Mouse (Mus musculus): ENCODE data around the gene P4hb. TPM values are rescaled to one million over a fixed set of nuclear protein-coding genes. Genes with fewer than 3 reads are reported as not detected.
"Not testable (repeated sequence)": the region's sequence is repeated elsewhere in the genome, so short reads cannot be mapped to it uniquely, and the experiment has no call there.

Gene P4hb
- total RNA-seq, 2 experiments from 2014 or later = 349 to 414 TPM

DNA sequence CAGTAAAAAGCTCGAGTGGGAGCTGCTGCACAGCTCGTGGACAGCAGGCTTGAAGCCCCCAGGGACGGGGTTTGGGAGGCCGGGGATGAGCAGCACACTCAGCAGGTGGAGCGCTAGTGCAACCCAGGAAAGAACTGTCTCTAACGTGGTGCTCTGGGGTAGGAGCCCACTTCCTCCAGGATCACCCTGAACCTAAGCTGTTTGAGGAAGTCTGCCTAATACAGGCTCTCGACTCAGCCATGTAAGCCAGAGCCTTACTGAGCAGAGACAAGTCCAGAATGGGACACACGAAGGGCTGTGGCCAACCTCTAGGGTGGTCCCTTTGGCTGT, 34.1 kb downstream of the P4hb start:
- DNase-seq = no peak

DNA sequence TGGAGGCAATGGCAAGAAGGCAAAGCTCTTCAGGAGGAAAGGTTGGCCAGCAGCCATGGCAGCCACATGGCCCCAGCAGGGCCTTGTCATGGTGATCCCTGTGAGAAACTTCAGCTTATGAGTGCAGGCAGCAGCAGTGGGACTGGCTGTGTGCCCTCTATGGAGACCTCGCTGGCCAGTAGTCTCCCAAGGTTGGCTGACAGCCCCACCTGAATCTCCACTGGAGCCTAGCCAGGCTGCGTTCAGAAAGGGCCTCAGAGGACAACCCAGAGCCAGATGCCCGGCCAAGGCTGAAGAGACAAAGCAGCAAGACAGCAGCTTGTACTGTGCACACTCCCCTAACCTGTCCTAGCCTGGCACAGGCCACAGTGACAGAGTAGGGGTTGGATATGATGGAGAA, 34.6 kb downstream of the P4hb start:
- peak; percentile 71 for DNase-seq

DNA sequence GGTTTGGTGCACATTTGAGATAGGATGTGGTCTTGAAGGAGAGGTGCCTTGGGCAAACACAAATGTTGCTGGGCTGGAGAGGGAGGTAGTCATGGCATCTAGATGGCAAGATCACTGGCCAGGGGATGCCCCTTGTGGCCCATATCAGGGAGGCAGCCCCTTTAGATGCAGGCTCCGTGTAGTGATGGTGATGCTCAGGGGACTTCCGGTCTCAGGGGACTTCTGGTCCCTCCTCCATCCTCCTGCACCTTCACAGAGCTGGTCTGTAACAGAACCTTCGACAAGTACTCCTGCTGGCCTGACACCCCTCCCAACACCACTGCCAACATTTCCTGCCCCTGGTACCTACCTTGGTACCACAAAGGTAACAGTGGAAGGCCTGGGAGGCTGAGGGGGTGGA, 37.2 kb downstream of the P4hb start:
- DNase-seq = no peak

DNA sequence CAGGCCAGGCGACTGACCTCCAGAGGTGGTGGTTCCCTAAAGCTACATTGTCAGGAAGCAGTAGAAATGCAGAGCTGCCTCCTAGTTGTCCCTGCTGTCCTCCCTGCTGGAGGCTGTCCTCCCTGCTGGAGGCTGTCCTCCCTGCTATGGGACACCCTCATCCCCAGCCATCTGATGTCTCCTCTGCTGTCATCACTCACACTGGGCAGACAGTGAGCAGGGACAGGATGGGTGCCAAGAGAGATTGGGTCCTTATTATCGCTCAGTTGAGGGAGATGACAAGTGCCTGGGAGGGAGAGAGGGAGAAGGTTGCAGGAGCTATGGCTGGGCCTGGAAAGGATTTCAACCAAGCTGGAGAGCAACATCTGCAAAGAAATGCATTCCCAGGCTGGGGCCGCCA, 37.9 kb downstream of the P4hb start:
- DNase-seq = no peak

DNA sequence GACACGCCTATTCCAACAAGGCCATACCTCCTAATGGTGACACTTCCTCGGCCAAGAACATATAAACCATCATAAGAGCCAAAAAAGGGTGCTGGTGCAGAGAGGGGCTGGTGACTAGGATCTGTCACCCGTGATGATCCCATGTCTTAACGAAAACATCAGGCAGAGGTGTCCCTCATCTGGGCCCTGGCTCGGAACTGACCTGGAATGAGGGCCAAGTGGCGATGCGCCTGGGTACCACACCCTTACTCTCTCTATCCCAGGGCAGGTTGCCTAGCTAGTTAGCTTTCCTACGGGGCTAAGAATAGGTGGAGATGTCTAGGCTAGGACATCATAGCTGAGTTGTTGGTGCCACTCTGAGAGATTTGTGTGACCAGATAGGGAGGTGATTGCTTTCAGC, 39.0 kb downstream of the P4hb start:
- DNase-seq = no peak

DNA sequence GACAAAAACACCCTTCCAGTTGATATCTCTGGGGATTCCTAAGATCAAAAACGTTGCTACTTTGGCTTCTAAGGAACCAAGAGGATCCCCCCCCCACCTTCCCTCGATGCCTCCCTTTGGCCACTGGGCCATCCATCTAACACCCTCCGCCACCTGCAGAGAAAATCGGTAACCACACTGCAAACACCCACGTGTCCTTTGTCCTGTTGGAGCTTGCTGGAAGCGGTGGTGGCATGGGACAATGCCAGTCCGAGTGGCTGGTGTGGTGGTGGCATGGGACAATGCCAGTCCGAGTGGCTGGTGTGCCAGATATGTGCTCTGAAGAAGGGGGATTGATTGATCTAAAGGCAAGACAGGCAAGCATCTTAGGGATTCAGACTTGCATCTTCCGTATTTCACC, 41.4 kb downstream of the P4hb start:
- DNase-seq = no peak

DNA sequence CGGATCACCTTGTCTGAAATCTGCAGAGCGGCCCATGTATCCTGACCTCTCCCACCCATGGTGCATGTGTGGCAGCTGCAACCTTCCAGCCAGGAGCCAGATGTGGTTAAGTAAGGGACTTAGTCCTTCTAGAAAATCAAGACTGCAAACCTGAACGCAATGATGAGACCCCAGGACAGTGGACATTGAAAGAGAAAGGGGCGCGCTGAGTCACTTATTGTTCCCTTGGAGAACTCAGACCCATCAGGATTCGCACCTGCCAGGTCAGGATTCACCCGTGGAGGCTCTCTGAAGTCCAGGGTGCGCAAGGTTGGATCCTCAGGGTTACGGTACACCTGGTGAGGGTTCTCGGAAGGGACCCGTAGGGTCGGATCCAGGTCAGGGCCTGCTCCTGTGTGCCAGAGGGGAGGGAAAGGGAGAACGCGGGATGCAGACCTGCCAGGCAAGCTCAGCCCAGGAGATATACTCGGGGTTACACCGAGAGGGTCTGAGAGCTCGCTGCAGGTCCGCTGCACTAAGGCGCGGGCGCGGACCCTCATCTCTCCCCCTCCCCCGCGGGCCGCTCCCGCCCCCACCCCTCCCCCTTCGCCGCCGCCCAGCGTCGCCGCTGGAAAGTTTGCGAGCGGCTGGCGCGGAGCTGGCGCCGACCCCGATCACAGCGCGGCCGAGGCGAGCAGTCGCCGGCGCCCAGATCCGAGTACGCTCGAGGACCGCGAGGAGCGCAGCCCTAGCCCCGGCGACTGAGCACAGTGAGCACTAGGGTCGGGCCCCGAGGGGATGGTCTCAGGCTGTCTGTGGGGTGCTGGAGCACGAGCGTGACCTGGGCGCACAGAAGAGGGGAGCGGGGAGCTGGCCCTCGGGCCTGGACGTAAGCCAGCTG, 42.7 kb downstream of the P4hb start, which contains the start of gene Gcgr:
Gcgr (plus strand) TSS at position 615 of the 880 bp plus-strand sequence.
- DNase-seq = peak; percentile 50

DNA sequence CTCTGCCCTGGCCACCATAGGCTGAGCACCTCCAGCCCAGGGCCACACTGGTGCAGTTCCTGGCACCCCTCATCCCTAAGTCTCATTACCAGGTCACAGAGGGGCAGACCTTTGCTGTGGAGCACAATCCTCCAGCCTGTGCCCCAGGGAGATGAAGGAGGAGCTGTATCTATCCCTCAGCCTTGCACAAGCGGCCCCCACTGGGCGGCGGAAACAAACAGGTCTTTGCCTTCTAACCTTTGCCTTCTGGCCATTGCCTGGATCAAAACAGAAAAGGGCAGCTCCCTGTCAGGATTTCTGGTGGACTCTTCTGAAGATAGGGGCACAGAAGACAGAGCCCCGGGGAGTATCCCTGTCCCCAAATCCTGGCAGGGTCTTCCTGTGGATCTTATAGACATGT, 44.1 kb downstream of the P4hb start:
- DNase-seq = no peak

DNA sequence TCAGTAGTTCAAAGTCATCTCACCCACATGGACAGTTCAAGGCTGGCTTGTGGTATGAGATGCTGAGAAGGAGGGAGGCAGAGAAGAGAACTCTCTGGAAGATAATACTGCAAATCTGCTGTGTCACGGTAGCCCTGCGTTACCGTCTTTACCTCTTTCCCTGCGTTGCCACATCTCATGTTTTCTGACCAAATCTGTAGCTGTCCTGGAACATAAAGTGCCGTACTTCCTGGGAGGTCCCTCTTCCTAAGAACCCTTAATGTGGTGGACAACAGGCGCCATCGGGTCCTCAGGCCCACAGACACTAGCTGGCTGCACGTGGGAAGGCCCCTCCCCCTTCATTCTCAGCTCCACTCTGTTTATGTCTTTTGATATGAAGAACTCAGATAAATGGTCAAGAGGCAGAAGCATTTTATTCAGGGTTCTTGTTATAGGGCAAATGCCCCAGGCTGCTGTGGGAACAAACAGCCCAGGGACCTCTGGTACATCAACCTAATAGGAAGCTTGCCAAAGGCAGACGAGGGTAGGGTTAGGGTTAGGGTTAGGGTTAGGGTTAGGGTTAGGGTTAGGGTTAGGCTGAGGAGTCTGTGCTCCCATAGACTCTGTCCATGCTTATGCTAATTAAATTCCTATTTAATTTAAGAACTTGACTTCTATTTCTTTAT, 45.2 kb downstream of the P4hb start:
- no peak for DNase-seq

DNA sequence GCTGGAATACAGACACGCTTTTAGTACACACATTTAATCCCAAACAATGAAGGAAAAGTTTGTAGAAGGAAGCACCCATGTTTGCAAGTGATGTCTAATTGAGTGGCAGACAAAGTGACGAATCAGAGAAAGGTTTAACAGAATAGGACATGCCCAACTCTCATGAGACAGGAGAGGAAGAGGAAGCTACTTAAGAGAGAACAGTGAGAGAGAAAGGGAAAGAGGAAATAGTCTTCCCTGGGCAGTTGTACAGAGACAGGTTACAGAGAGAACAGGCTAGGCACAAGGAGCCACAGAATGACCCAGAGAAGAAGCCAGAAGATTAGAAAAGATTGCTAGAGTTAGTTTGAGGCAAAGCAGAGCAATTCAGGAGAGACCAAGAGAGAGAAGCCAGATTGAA, 47.1 kb downstream of the P4hb start:
- no peak for DNase-seq

DNA sequence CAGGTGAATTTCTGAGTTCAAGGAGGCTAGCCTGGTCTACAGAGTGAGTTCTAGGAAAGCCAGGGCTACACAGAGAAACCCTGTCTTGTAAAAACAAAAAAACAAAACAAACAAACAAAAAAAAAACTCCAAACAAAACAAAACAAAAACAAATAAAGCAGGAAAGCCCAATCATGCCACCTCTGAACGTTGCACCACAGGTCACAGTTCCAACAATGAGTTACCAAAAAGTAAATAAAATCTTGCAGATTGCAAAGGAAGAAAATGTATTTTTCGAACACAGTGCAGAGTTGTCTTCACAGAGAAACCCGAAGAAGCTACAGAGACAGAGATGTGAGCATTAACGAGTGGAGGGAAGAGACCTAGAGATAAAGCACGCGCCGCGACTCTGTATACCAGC, 50.5 kb downstream of the P4hb start:
- DNase-seq = no peak

DNA sequence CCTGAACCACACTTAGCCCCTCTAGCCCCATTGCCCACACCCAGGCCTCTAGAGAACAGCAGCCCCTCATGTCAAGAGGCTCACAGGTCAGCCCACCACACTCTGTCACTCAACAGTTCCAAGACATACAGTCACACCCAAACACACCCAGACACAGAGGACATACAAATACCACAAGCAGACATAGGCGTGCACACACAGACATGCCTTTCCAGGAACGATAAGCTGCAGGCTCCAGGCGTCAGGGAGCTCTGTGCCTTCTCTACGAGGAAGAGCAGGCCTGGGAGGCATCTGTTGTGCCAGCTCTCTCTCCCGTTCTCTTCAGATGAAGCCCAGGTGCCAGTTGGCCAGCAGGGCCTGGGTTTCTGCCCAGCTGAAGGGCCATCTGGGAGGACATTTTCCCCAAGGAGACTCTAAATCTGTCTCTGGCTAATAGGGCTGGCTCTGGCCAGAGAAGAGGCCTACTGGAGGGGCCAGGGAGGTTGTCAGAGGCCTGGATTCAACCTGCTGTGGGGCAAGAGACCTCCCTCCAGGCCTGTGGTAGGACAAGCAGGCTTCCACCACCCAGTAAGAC, 52.0 kb downstream of the P4hb start:
- peak; percentile 71 for DNase-seq

DNA sequence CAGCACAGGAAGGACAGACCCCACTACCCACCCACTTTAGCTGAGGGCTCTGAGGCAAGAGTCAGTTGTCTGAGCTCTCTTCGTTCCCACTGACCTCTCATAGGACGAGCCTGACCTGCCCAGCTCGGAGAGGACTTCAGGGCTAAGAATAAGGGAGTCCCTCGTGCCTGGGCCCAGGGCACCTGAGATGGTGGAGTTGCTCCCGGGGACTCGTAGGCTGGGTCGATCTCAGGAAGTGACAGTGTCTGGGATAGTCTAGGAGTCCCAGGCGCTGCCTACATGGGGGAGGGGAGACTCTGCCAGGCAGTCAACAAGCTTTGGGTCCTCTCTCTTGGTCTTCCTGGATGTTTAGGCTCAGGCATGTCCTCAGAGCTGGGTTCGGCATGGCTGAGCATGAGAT, 52.6 kb downstream of the P4hb start:
- no peak for DNase-seq

DNA sequence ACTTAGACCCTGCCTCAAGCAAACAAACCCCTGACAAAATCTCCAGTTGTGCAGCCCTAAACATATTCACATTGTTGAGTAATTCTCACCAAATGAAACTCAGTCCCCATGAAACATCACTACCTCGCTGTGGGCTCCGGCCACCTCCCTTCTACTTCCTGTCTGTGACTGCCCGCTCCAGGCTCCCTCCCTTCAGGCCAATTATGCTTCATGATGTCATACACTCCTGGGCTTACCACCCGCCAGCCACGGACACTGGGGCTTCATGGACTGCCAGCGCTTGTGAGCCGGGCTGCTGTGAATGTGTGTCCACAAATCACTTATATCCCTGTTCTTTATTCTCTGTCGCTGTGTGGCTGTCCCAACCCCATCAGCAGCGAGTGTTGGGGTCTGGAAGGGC, 53.3 kb downstream of the P4hb start:
- peak; percentile 56 for DNase-seq

DNA sequence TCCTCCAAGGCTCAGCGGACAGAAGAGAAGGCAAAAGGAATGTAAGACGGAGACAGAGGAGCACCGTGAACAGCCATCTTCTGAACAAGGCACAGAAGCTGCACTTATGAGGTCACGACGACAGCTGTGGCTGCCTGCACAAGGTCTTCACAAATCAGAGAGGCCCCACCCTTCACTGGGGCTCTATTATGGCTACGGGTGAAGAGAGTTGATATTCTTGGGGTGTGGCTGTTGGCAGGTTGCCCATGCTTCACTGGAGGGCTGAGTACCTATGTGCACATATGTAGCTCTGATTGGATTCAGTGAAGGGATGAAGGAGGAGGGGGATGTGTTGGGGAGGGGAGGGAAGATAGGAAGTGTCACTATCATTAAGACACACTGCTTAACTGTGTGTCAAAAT, 54.5 kb downstream of the P4hb start:
- DNase-seq = no peak

DNA sequence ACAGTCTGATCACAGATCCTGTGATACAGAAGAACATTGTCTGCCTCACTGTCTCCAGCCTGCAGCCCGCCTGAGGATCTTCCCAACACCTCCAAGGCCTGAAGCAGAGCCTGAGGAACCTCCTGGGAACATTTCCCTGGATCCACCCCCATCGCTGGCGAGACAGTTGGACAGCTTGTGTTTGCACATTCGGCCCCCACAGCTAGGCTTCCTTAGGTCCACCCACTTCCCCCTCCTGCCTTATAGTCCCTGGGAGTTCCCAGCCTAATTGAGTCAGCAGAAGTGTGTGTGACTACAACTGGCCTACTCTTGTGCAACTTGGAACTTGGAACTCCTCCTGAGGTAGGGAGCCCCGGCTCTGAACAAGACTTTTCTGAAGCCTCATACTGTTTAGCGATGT, 55.0 kb downstream of the P4hb start:
- no peak for DNase-seq

DNA sequence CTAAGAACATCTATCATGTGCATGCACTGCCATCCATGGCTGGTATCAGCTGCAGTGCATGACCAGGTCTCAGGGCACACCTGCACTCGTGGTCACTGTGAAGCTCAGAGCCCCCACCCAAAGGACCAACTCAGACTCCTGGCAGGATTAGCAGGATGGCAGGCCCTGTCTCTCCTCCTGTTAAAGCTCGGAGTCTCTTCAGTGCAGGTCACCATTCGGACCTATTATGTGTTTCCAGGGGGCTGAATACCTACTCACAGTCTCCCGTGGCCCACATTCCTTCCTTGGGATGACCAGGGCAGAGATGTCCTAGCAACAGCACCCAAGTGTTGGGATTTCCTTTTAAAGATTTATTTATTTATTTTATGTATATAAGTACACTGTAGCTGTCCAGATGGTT, 55.9 kb downstream of the P4hb start:
- DNase-seq = no peak

DNA sequence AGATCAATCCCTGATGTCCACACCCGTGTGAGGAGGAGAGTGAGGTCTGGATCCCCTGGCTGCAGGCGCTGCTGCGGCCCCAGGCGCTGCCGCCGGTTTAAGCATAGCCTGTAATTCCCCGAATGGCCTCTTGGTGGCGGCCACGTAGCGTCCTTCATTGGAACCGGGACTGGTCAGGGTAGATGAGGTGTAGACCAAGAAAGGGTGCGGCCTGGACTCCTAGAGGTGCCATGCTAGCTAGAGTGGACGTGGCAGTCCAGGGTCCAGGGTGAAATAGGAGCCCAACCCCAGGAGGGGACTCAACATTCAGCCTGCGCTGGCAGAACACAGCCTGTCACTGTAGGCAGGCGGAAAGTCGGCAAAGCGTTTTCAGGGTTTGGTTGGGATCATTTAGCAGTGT, 57.4 kb downstream of the P4hb start:
- DNase-seq = peak; percentile 91

DNA sequence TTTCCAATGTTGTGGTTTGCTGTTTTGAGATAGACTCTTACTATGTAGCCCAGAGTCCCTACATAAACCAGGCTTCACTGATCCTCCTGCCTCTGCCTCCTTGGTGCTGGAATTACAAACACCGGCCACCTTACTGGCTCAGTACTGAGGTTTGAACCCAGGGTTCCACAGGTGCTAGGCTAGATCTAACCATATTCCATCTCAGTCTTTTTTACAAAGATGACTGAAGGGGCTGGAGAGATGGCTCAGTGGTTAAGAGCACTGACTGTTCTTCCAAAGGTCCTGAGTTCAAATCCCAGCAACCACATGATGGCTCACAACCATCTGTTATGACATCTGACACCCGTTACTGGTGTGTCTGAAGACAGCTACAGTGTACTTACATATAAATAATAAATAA, 58.8 kb downstream of the P4hb start:
- not testable (repeated sequence) for DNase-seq

DNA sequence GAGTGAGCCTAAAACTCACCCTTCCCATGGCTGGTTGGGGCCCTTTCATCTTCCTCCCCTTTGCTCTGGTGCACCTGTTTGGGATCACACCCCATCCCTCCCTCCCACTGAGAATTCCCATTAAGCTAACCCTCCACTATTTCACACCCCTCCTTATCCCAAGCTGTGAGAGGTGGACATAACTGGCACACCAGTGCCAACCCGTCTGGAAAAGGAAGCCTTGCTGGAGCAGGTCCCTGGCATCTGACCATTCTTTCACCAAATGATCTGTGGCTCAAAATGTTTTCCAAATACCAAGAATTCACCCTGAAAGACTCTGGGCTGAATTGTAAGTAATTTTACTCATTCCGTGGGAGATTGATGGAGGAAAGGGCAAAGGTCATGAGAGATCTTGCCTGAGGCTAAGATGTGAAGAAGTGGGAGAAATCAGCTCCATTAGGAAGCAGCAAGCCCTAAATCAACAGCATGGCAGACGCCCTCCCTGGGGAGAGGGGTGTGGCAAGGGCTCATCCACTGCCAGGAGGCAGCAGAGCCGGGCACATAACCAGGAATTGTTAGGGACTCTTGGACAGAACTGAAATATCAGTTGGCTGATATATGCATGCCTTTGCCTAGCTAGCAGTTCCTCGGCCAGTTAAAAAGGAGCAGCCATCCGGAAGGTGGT, 60.1 kb downstream of the P4hb start:
- DNase-seq = no peak

DNA sequence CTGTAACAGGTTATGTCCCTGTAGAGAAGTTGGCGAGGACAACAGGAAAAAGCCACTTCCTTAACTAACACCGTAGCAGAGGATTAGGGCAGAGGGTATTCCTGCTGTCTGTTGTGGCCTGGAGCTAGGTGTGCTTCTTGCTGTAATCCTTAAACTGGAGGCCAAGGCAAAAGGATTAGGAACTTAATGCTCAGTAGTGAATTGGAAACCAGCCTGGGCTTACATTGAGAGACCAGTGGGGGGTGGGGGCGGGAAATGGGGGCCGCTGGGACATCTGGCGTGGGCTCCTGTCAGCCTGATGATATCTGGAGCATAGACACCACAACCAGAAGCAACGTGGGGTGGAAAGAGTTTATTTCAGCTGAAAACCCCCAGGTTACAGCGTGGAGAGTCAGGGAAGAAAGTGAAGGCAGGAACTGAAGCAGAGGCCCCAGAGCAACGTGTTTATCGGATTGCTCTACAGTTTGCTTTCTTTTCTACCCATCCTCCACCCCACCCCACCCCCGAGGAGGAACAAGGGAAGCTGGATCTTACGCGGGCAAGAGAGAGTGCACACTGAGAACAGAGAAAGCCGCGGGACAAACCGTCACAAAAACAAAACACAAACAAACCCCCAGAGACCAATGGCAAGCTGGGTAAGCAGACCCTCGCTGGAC, 62.5 kb downstream of the P4hb start:
- DNase-seq = no peak
